Mouse (Mus musculus) thymus, adult 2 months (tissue): ENCODE data around the gene Fuz.

Experiments
- CTCF ChIP-seq: fragments of 200-500 bp; IDR thresholded peaks from 2 replicates; pipeline ENCODE4 v1.5.1; 2012; ENCODE audit warnings: mild to moderate bottlenecking, control low read depth, low read length, moderate library complexity, borderline replicate concordance; ENCODE audit not compliant: control insufficient read depth, poor library complexity, insufficient read depth; ENCODE audit errors: extremely low read depth
- POLR2A ChIP-seq: fragments of 200-500 bp; IDR thresholded peaks from 2 replicates; pipeline ENCODE4 v1.6.1; 2012; ENCODE audit warnings: mild to moderate bottlenecking, low read length, control low read depth, moderate library complexity; ENCODE audit not compliant: control insufficient read depth, poor library complexity, insufficient read depth; ENCODE audit errors: extremely low read depth

GRCm38 (mm10) chr7:44863982-44864494, 31.8 kb upstream of the Fuz start:
- TF ChIP-seq CTCF: no peak
- no peak for TF ChIP-seq POLR2A
